Mouse (Mus musculus) C2C12 (cell line): ENCODE results near the gene Xrn1. TPM values are rescaled to one million over a fixed set of nuclear protein-coding genes. Genes with fewer than 3 reads are reported as not detected.
"Not testable (repeated sequence)": the region's sequence is repeated elsewhere in the genome, so short reads cannot be mapped to it uniquely, and the experiment has no call there.

ENCODE experiments used
- H3K27me3 ChIP-seq: one replicate; pipeline ENCODE4 v1.6.1; 2011; ENCODE audit not compliant: control insufficient read depth, insufficient read depth, insufficient read length
- H3K36me3 ChIP-seq: one replicate; pipeline ENCODE4 v1.6.1; 2011; ENCODE audit not compliant: control insufficient read depth, insufficient read depth
- H3K4me3 ChIP-seq: one replicate; pipeline ENCODE4 v1.5.1; 2011; ENCODE audit warnings: mild to moderate bottlenecking, control low read depth; ENCODE audit not compliant: poor library complexity, insufficient read depth, severe bottlenecking
- H3K79me2 ChIP-seq: one replicate; pipeline ENCODE4 v1.6.1; 2011; ENCODE audit not compliant: control insufficient read depth, insufficient read depth
- H3K79me3 ChIP-seq: one replicate; pipeline ENCODE4 v1.6.1; 2011; ENCODE audit warnings: low read depth, control low read depth
- H3ac ChIP-seq: one replicate; pipeline ENCODE3; 2011; ENCODE audit warnings: low read depth; ENCODE audit not compliant: control insufficient read depth, insufficient read length
- CEBPB ChIP-seq: IDR thresholded peaks from one replicate; pipeline ENCODE4 v1.6.1; 2011; ENCODE audit warnings: low read depth, mild to moderate bottlenecking, control low read depth, moderate library complexity
- CTCF ChIP-seq: IDR thresholded peaks from one replicate; pipeline ENCODE4 v1.5.1; 2011; ENCODE audit not compliant: control insufficient read depth, insufficient read depth, insufficient read length
- FOSL1 ChIP-seq: IDR thresholded peaks from one replicate; pipeline ENCODE4 v1.8.0; 2011; ENCODE audit warnings: mild to moderate bottlenecking, low read length; ENCODE audit not compliant: poor library complexity, insufficient read depth, severe bottlenecking
- MAX ChIP-seq: IDR thresholded peaks from one replicate; pipeline ENCODE4 v1.6.1; 2011; ENCODE audit warnings: mild to moderate bottlenecking, control low read depth
- MYOD1 ChIP-seq: IDR thresholded peaks from one replicate; pipeline ENCODE4 v1.6.1; 2011; ENCODE audit warnings: low read depth; ENCODE audit not compliant: control insufficient read depth, insufficient read length
- MYOG ChIP-seq: IDR thresholded peaks from one replicate; pipeline ENCODE4 v1.6.1; 2011; ENCODE audit not compliant: control insufficient read depth, insufficient read length; ENCODE audit errors: extremely low read depth
- USF1 ChIP-seq: IDR thresholded peaks from one replicate; pipeline ENCODE4 v1.6.1; 2011; ENCODE audit warnings: low read depth, mild to moderate bottlenecking, control low read depth, moderate library complexity
- long read RNA-seq, 2 experiments: library from polyadenylated mRNA; unstranded; transcript quantifications; one replicate each; pipeline ENCODE4 v2.0.0; 2019 to 2020
- polyA plus RNA-seq: library from polyadenylated mRNA; unstranded; fragments of >200 nt; fragmentation: generic; extraction: Trizol; gene quantifications from one replicate; pipeline ENCODE4 v1.2.1, GENCODE M21; 2012; ENCODE audit warnings: missing spikeins

Xrn1 gene
- 3.1 TPM for polyA plus RNA-seq
- long read RNA-seq, experiment 1, partial matches to known transcripts: 6 of 8 reads
- long read RNA-seq, experiment 1, other reads (novel, unspliced or antisense): 2 of 8 reads
- long read RNA-seq, experiment 2, full-length matches to known transcripts: 5 of 44 reads
- long read RNA-seq, experiment 2, partial matches to known transcripts: 27 of 44 reads
- long read RNA-seq, experiment 2, other reads (novel, unspliced or antisense): 12 of 44 reads

DNA sequence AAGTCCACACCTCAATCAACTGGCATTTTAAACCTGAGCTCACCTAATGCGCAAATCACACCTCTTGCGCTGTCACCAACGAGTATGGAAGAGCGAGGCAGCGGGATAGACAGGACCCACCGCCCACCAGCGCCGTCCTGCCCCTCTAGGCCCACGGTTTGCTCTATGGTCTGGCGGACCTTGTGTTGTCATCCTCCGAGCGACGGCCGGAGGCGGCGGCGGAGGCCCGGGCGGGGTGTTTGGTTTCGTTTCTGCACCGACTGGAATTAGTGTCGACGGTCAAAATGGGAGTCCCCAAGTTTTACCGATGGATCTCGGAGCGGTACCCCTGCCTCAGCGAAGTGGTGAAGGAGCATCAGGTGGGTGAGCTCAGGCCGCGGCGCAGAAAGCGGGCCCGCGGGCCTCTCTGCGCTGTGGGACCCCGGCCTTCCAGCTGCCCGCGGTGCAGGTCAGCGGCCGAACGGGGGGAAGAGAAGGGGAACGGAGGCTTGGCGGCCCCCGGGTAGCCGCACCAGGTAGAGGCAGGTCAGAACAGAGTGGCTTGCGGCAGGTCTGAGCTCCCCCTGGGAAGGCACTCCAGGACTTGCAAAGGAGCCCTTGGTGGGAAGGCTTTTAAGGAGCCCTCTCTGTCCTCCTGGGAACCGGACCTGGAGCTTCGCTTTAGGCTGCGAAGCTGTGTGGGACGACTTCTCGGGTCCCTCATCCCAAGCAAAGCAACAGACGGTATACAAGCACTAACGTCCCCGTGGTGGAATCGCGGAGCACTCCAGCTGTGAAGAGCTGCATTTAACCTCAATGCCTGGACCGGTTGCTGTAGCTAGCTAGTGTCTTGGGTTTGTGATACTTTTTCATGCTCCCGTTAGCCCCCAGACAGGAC is at the start of gene Xrn1:
Gene Xrn1 (plus strand): TSS at position 176 of the 877 bp plus-strand sequence.
- Histone ChIP-seq H3ac (peak within 1 kb of the TSS; percentile 88), H3K4me3 (peak within 1 kb of the TSS; percentile 79), H3K27me3 (no peaks in the 10 kb centered on the region), H3K79me3 (peaks cover 24% of the 10 kb centered on the region), H3K79me2 (peaks cover 54% of the 10 kb centered on the region), H3K36me3 (peaks cover 15% of the 10 kb centered on the region)
- TF ChIP-seq USF1 (no peak), MAX (peak; percentile 29)

DNA sequence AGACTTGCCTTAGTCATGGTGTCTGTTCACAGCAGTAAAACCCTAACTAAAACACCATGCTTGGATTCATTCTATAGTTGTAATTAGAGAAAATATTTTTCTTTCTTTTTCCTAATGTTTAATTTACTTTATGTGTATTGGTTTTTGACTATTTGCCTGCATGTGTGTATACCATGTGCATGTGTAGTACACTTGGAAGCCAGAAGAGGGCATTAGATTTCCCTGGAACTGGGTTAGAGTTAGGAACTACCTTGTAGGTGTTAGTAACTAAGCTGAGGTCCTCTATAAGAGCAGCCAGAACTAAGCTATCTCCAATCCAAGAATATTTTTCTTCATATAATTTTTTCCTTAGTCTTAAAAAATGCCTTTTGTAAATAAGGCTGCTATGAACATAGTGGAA is 21.7 kb upstream of the Xrn1 start:
- Histone ChIP-seq H3K36me3 (peaks cover 19% of the 10 kb centered on the region), H3ac (no peak overlapping the region), H3K79me3 (no peaks in the 10 kb centered on the region), H3K27me3 (no peaks in the 10 kb centered on the region), H3K4me3 (no peak overlapping the region), H3K79me2 (no peaks in the 10 kb centered on the region)
- no peak for TF ChIP-seq CTCF
- no peak for TF ChIP-seq FOSL1
- TF ChIP-seq MAX: no peak
- no peak for TF ChIP-seq MYOD1
- TF ChIP-seq USF1: no peak
- TF ChIP-seq CEBPB: no peak
- TF ChIP-seq MYOG: no peak

DNA sequence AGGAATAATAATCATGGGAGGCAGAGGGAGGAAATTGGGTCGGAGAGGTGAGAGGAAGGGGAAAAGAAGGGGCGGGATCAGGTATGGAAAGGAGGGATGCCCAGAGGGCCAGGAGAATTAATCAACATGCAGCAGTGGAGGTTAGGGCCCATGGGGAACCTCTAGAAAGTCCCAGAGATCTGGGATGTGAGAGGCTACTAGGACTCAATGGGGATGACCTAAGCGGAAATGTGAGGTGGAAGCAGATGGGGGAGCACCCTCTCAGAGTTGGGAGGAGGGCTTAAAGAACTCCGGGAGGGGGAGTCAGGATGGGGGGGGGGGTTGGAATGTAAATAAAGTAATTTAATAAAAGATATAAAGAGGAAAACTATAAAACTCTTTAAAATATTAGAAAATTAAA is 902 bp upstream of the Xrn1 start:
- no peak for TF ChIP-seq MAX
- no peak for TF ChIP-seq FOSL1
- H3K27me3 ChIP-seq: no peaks in the 10 kb centered on the region
- no peak overlapping the region for H3ac ChIP-seq
- peaks cover 43% of the 10 kb centered on the region for H3K79me2 ChIP-seq
- H3K36me3 ChIP-seq: peaks cover 15% of the 10 kb centered on the region
- peak overlapping the region; percentile 79 for H3K4me3 ChIP-seq
- peaks cover 21% of the 10 kb centered on the region for H3K79me3 ChIP-seq

DNA sequence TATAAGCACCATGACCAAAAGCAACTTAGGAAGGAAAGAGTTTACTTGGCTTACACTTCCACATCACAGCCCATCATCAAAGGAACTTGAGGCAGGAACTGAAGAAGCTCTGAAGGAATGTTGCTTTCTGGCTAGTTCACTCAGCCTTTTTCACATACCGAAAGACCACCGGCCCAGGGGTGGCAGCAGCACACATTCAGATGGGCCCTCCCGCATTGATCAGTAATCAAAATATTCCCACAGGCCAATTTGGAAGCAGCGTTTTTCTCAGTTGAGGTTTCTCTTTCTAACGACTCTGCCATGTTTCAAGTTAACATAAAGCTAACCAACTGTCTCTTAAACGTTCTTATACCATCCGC is 355 bp upstream of the Xrn1 start:
- peaks cover 15% of the 10 kb centered on the region for H3K36me3 ChIP-seq
- no peaks in the 10 kb centered on the region for H3K27me3 ChIP-seq
- H3K4me3 ChIP-seq: peak overlapping the region; percentile 79
- H3ac ChIP-seq: peak overlapping the region; percentile 21
- no peak for TF ChIP-seq MYOG
- no peak for TF ChIP-seq CTCF
- no peak for TF ChIP-seq MYOD1
- no peak for TF ChIP-seq FOSL1
- TF ChIP-seq USF1: no peak
- TF ChIP-seq CEBPB: no peak
- no peak for TF ChIP-seq MAX
- H3K79me2 ChIP-seq: peaks cover 48% of the 10 kb centered on the region
- H3K79me3 ChIP-seq: peaks cover 23% of the 10 kb centered on the region

DNA sequence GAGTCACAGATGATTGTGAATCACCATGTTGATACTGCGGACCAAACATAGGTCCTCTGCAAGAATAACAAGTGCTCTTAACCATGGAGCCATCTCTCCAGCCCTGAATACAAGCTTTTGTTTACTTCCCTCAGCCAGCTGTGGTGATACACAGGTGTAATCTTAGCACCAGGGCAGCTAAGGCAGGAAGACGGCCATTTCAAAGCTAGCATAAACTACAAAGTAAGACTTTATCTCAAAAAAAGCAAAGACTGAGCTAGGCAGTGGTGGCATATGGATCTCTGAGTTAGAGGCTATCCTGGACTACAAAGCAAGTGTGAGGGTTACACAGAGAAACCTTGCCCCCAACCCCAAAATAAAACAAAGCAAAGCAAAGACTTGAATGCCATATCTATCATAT is 3.1 kb downstream of the Xrn1 start:
- Histone ChIP-seq H3K79me2 (peaks cover 66% of the 10 kb centered on the region), H3K79me3 (peaks cover 24% of the 10 kb centered on the region), H3K36me3 (no peaks in the 10 kb centered on the region), H3K4me3 (no peak overlapping the region), H3ac (no peak overlapping the region), H3K27me3 (no peaks in the 10 kb centered on the region)
- TF ChIP-seq MYOD1: no peak
- TF ChIP-seq MYOG: no peak
- no peak for TF ChIP-seq MAX
- no peak for TF ChIP-seq USF1
- no peak for TF ChIP-seq CEBPB
- TF ChIP-seq FOSL1: no peak
- TF ChIP-seq CTCF: no peak

DNA sequence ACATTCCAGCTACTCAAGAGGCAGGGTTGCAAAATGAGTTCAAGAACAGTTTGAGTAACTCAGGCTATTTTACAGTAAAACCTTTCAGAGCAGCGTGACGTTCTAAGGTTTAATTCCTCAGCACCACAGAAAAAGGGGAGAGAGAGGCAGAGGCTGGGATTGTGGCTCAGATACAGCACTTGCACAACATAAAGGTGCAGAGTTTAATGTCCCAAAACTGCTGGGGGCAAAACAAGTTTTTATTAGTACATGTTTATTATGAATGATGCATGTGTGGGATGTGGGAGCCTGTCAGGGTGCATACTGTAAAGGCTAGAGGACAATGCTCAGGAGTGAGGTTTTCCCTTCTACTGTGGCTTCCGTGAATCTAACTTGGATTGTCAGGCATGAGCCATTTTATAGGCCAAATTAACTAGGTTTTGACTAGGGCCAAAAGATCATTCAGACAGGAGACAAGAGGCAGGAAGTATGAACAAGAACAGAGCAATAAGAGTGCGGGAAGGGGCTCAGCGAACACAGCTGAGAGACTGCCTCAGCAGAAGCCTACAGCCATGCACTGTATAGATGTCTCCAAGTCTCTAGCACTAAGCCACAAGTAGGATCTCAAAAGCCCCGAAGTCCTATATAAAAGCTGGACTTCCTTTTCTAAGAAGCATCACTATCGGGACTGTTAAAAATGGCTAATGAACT is 3.6 kb downstream of the Xrn1 start:
- Histone ChIP-seq H3ac (no peak overlapping the region), H3K79me2 (peaks cover 67% of the 10 kb centered on the region), H3K36me3 (no peaks in the 10 kb centered on the region), H3K79me3 (peaks cover 24% of the 10 kb centered on the region), H3K27me3 (no peaks in the 10 kb centered on the region), H3K4me3 (no peak overlapping the region)
- no peak for TF ChIP-seq MAX
- no peak for TF ChIP-seq CTCF
- no peak for TF ChIP-seq FOSL1
- no peak for TF ChIP-seq CEBPB
- TF ChIP-seq MYOG: no peak
- no peak for TF ChIP-seq USF1
- TF ChIP-seq MYOD1: no peak

DNA sequence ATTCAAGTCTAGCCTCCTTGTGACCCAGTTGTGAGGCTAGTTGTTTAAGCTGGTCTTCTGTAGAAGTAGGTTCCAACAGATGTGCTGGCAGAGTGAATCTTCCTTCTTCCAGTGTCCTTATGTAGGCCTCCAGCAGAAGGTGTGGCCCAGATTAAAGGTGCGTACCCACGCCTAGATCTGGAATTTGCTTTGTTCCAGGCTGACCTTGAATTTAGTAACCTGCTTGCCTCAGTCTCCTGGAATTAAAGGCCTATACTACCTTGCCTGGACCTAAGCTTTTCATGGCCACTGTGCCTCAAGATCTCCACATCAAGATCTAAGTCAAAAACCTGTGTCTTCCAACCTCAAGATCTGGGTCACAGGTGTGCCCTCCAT is 4.2 kb downstream of the Xrn1 start:
- H3K27me3 ChIP-seq, H3ac ChIP-seq, H3K36me3 ChIP-seq, H3K4me3 ChIP-seq: not testable (repeated sequence)
- peaks cover 62% of the 10 kb centered on the region for H3K79me2 ChIP-seq
- peaks cover 24% of the 10 kb centered on the region for H3K79me3 ChIP-seq
